Mouse (Mus musculus) neural tube, embryonic 11.5 days (tissue): ENCODE results near the gene Cln6. TPM values are rescaled to one million over a fixed set of nuclear protein-coding genes. Genes with fewer than 3 reads are reported as not detected.
"Not testable (repeated sequence)": the region's sequence is repeated elsewhere in the genome, so short reads cannot be mapped to it uniquely, and the experiment has no call there.

ENCODE experiments used
- ATAC-seq: fragments of 200-750 bp; cut with Nextera tagmentation; 2 replicates; pipeline ENCODE4 v1.8.0; 2017; ENCODE audit warnings: moderate number of reproducible peaks, mild to moderate bottlenecking, moderate TSS enrichment, moderate library complexity; ENCODE audit not compliant: insufficient read depth, low FRiP score, low TSS enrichment
- DNase-seq: peaks from one replicate; pipeline ENCODE4 v3.0.0-alpha.2; 2015; ENCODE audit warnings: low spot score
- H3K27ac ChIP-seq: fragments of 300-500 bp; sonication (generic); 2 replicates; pipeline ENCODE4 v1.5.1; 2014; ENCODE audit warnings: low read depth, mild to moderate bottlenecking, low read length
- H3K27me3 ChIP-seq: fragments of 300-500 bp; sonication (generic); 2 replicates; pipeline ENCODE4 v1.6.1; 2014; ENCODE audit warnings: mild to moderate bottlenecking, low read length, mixed read lengths; ENCODE audit not compliant: control insufficient read depth, insufficient read depth
- H3K36me3 ChIP-seq: fragments of 300-500 bp; sonication (generic); 2 replicates; pipeline ENCODE4 v1.6.1; 2014; ENCODE audit warnings: mild to moderate bottlenecking, low read length, moderate library complexity, mixed read lengths; ENCODE audit not compliant: control insufficient read depth, insufficient read depth
- H3K4me1 ChIP-seq: fragments of 300-500 bp; sonication (generic); 2 replicates; pipeline ENCODE4 v1.6.1; 2014; ENCODE audit warnings: low read length, mixed read lengths; ENCODE audit not compliant: control insufficient read depth, insufficient read depth
- H3K4me2 ChIP-seq: fragments of 300-500 bp; sonication (generic); 2 replicates; pipeline ENCODE4 v1.6.1; 2014; ENCODE audit warnings: low read depth, mild to moderate bottlenecking, moderate library complexity
- H3K4me3 ChIP-seq: fragments of 300-500 bp; sonication (generic); 2 replicates; pipeline ENCODE4 v1.5.1; 2014; ENCODE audit warnings: low read depth, low read length
- H3K9ac ChIP-seq: fragments of 300-500 bp; sonication (generic); 2 replicates; pipeline ENCODE4 v1.6.1; 2014; ENCODE audit warnings: mild to moderate bottlenecking, low read length
- H3K9me3 ChIP-seq: fragments of 300-500 bp; sonication (generic); 2 replicates; pipeline ENCODE4 v1.6.1; 2016; ENCODE audit warnings: low read length; ENCODE audit not compliant: control insufficient read depth
- WGBS: fragments of 180-500 bp; shearing (Covaris S2); extraction: QIAGEN DNeasy Blood & Tissue Kit; methylation state at CpG from one replicate; pipeline ENCODE4 v1.1.7; 2014; 5-methylcytosine and 5-hydroxymethylcytosine counted together
- polyA plus RNA-seq: library from polyadenylated mRNA; unstranded; fragments of >200 nt; fragmentation: Nextera tagmentation; extraction: Ambion mirVana; gene quantifications from 2 replicates; pipeline ENCODE4 v1.2.1, GENCODE M21; 2014

The Cln6 gene
- polyA plus RNA-seq, result 10.2 and 10.4 TPM in 2 replicates

- DNase-seq (peak; percentile 79), ATAC-seq (peak; percentile 77)
- Histone ChIP-seq H3K27me3 (no peaks in the 10 kb centered on the region), H3K36me3 (no peaks in the 10 kb centered on the region), H3K4me2 (peak within 1 kb of the TSS; percentile 76), H3K27ac (peak within 1 kb of the TSS; percentile 46; the same call in 1 of the 2 replicates), H3K4me3 (peak within 1 kb of the TSS; percentile 56), H3K9me3 (no peaks in the 10 kb centered on the region), H3K4me1 (peaks cover 3% of the 10 kb centered on the region; the same call in 1 of the 2 replicates), H3K9ac (peak within 1 kb of the TSS; percentile 83)
- WGBS, result under 1% methylated on average over 34 of the region's 48 CpGs
These were observed at the start of gene Cln6 for GRCm38 (mm10) chr9:62838506-62839171. Gene Cln6 (plus strand): TSS chr9:62838785.

GRCm38 (mm10) chr9:62789856-62790255 is 48.7 kb upstream of the Cln6 start:
- Histone ChIP-seq H3K4me3 (no peak overlapping the region), H3K27me3 (no peaks in the 10 kb centered on the region), H3K9ac (no peak overlapping the region), H3K9me3 (no peaks in the 10 kb centered on the region), H3K4me2 (no peak overlapping the region), H3K4me1 (no peaks in the 10 kb centered on the region), H3K27ac (no peak overlapping the region), H3K36me3 (no peaks in the 10 kb centered on the region)
- 89% methylated on average over 12 of the region's 12 CpGs for WGBS
- ATAC-seq (no peak), DNase-seq (no peak)

GRCm38 (mm10) chr9:62799218-62799617 is 39.4 kb upstream of the Cln6 start:
- H3K27ac ChIP-seq, H3K27me3 ChIP-seq, ATAC-seq, H3K4me2 ChIP-seq, H3K4me1 ChIP-seq, H3K9me3 ChIP-seq, H3K4me3 ChIP-seq, DNase-seq, H3K9ac ChIP-seq, H3K36me3 ChIP-seq: not testable (repeated sequence)
- 87% methylated on average over 2 of the region's 2 CpGs for WGBS

- DNase-seq (no peak), ATAC-seq (no peak)
- Histone ChIP-seq H3K9ac (peak overlapping the region; percentile 94), H3K4me1 (peaks cover 13% of the 10 kb centered on the region), H3K4me3 (peak overlapping the region; percentile 80), H3K4me2 (peak overlapping the region; percentile 87), H3K36me3 (no peaks in the 10 kb centered on the region), H3K27ac (no peak overlapping the region), H3K27me3 (no peaks in the 10 kb centered on the region), H3K9me3 (no peaks in the 10 kb centered on the region)
- WGBS, result 24% methylated on average over 8 of the region's 8 CpGs
These were observed 28.5 kb upstream of the Cln6 start for GRCm38 (mm10) chr9:62810095-62810494.

- DNase-seq, result no peak
- peak overlapping the region; percentile 87 for H3K4me2 ChIP-seq
- H3K27ac ChIP-seq, result peak overlapping the region; percentile 94
- WGBS, result under 1% methylated on average over 58 of the region's 58 CpGs
- no peaks in the 10 kb centered on the region for H3K9me3 ChIP-seq
- H3K9ac ChIP-seq, result peak overlapping the region; percentile 94
- no peaks in the 10 kb centered on the region for H3K27me3 ChIP-seq
- ATAC-seq, result peak; percentile 72
- peaks cover 13% of the 10 kb centered on the region for H3K4me1 ChIP-seq
- peak overlapping the region; percentile 80 for H3K4me3 ChIP-seq
- no peaks in the 10 kb centered on the region for H3K36me3 ChIP-seq
These were observed 27.8 kb upstream of the Cln6 start for GRCm38 (mm10) chr9:62810543-62811515.

- no peaks in the 10 kb centered on the region for H3K27me3 ChIP-seq
- under 1% methylated on average over 66 of the region's 68 CpGs for whole genome bisulfite sequencing
- H3K4me2 ChIP-seq, result peak within 1 kb of the TSS; percentile 87
- H3K36me3 ChIP-seq, result no peaks in the 10 kb centered on the region
- DNase-seq (peak; percentile 92), ATAC-seq (peak; percentile 93)
- no peaks in the 10 kb centered on the region for H3K9me3 ChIP-seq
- peak within 1 kb of the TSS; percentile 94 for H3K9ac ChIP-seq
- H3K4me3 ChIP-seq, result peak within 1 kb of the TSS; percentile 80
- H3K27ac ChIP-seq, result peak within 1 kb of the TSS; percentile 94
- peaks cover 13% of the 10 kb centered on the region for H3K4me1 ChIP-seq
These were observed 27.0 kb upstream of the Cln6 start, which contains the start of gene Fem1b for GRCm38 (mm10) chr9:62811516-62812121. Gene Fem1b (minus strand): TSS chr9:62811934.

GRCm38 (mm10) chr9:62812216-62813049 is 26.2 kb upstream of the Cln6 start:
- Histone ChIP-seq H3K4me3 (peak overlapping the region; percentile 80), H3K9ac (peak overlapping the region; percentile 94), H3K27me3 (no peaks in the 10 kb centered on the region), H3K36me3 (no peaks in the 10 kb centered on the region), H3K27ac (peak overlapping the region; percentile 94), H3K4me1 (peaks cover 13% of the 10 kb centered on the region), H3K4me2 (peak overlapping the region; percentile 87), H3K9me3 (no peaks in the 10 kb centered on the region)
- ATAC-seq, result no peak
- no peak for DNase-seq
- WGBS, result 14% methylated on average over 14 of the region's 14 CpGs

- 89% methylated on average over 2 of the region's 2 CpGs for WGBS
- H3K9me3 ChIP-seq, result no peaks in the 10 kb centered on the region
- H3K4me3 ChIP-seq, result no peak overlapping the region
- H3K4me2 ChIP-seq, result no peak overlapping the region
- DNase-seq (no peak), ATAC-seq (no peak)
- H3K4me1 ChIP-seq, result peaks cover 3% of the 10 kb centered on the region
- no peaks in the 10 kb centered on the region for H3K36me3 ChIP-seq
- H3K9ac ChIP-seq, result no peak overlapping the region
- no peak overlapping the region for H3K27ac ChIP-seq
- H3K27me3 ChIP-seq, result no peaks in the 10 kb centered on the region
These were observed 23.8 kb upstream of the Cln6 start for GRCm38 (mm10) chr9:62814751-62815150.
